Mouse (Mus musculus): Measurements from ENCODE around the gene Grtp1. TPM values are rescaled to one million over a fixed set of nuclear protein-coding genes. Genes with fewer than 3 reads are reported as not detected.
"Not testable (repeated sequence)": the region's sequence is repeated elsewhere in the genome, so short reads cannot be mapped to it uniquely, and the experiment has no call there.

Grtp1 gene
- polyA plus RNA-seq, 1 experiment from 2014 or later = 13.6 TPM

DNA sequence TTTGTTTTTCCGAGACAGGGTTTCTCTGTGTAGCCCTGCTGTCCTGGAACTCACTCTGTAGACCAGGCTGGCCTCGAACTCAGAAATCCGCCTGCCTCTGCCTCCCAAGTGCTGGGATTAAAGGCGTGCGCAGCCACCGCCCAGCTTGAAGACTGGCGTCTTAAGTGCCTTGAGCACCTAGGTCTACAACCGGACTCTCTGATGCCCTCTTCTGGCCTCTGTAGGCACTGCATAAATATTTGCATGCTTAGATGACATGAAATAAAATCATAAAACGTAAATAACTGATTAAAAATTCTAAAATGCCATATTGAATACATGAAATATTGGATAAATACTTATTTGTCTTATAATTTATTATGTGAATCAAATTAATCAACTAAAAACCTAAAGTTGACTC lies 68.2 kb downstream of the Grtp1 start:
- H3K9ac ChIP-seq (ENCODE audit: low read depth, low read length); H3K9me3 ChIP-seq (ENCODE audit: control insufficient read depth, low read length); H3K4me2 ChIP-seq (ENCODE audit: low read depth, low read length); H3K4me1 ChIP-seq (ENCODE audit: control insufficient read depth, insufficient read depth, low read length); ATAC-seq (ENCODE audit: low read depth); H3K4me3 ChIP-seq (ENCODE audit: low read depth, low read length); H3K27me3 ChIP-seq (replicated peaks; ENCODE audit: control insufficient read depth, insufficient read depth, low read length); H3K27ac ChIP-seq (replicated peaks; ENCODE audit: low read depth, low read length): not testable (repeated sequence)
- DNase-seq (ENCODE audit: low spot score) = peak; percentile 39
- 65% methylated on average over 9 of the region's 9 CpGs for WGBS
- peaks cover 100% of the 10 kb centered on the region for H3K36me3 ChIP-seq (ENCODE audit: control insufficient read depth, insufficient read depth, low read length)

DNA sequence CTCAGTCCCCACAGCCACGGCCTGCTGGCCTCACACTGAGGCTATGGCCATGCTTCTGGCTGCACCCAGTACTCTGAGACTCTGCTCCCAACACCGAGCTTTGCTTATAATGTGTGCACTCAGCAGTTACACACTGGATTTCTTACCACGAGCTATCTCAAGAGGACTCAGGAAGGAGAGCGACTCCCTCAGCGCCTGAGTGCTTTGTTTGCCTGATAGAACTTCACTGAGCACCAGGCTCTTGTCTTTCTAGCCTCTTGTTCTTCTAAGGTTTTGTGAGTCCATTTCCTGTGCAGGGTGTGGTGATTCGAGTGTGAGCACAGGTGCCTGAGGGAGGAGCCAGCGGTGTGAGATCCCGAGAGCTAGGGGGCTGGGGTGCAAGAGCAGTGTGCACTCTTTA lies 75.5 kb downstream of the Grtp1 start:
- Histone ChIP-seq H3K36me3 (ENCODE audit: control insufficient read depth, insufficient read depth, low read length) (peaks cover 90% of the 10 kb centered on the region), H3K27me3 (replicated peaks; ENCODE audit: control insufficient read depth, insufficient read depth, low read length) (no peaks in the 10 kb centered on the region), H3K4me2 (ENCODE audit: low read depth, low read length) (no peak overlapping the region), H3K27ac (replicated peaks; ENCODE audit: low read depth, low read length) (no peak overlapping the region), H3K4me3 (ENCODE audit: low read depth, low read length) (no peak overlapping the region), H3K9ac (ENCODE audit: low read depth, low read length) (no peak overlapping the region), H3K9me3 (ENCODE audit: control insufficient read depth, low read length) (no peaks in the 10 kb centered on the region), H3K4me1 (ENCODE audit: control insufficient read depth, insufficient read depth, low read length) (no peaks in the 10 kb centered on the region)
- ATAC-seq (ENCODE audit: low read depth) (no peak), DNase-seq (ENCODE audit: low spot score) (no peak)
- 92% methylated on average over 8 of the region's 8 CpGs for WGBS

DNA sequence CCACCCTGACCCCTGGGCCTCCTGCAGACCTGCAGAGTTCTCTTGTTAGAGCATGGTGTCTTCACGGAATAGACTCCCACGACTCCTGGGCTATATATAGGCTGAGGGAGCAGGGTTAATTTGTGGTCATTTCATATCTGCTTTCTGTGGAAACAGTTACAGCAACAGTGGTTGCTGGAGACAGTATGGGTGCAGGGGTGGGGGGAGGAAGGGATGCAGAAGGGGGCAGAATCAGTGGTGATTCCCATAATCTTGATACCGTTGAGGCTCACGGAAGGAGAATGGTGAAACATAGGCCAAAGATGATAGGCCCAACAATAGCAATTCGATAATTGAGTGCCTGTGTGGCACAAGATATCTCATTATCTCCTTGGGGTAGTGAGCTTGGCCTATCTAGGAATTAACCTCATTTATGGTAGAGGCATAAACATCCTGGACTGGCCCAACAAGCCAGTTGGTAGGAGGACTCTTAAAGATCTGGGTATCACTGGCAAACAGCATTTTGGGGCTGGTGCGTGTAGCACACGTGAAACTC lies 77.5 kb downstream of the Grtp1 start:
- no peaks in the 10 kb centered on the region for H3K9me3 ChIP-seq (ENCODE audit: control insufficient read depth, low read length)
- no peak overlapping the region for H3K9ac ChIP-seq (ENCODE audit: low read depth, low read length)
- H3K27ac ChIP-seq (replicated peaks; ENCODE audit: low read depth, low read length) = no peak overlapping the region
- no peak for ATAC-seq (ENCODE audit: low read depth)
- no peak overlapping the region for H3K4me3 ChIP-seq (ENCODE audit: low read depth, low read length)
- H3K4me2 ChIP-seq (ENCODE audit: low read depth, low read length) = no peak overlapping the region
- DNase-seq (ENCODE audit: low spot score) = no peak
- H3K4me1 ChIP-seq (ENCODE audit: control insufficient read depth, insufficient read depth, low read length) = no peaks in the 10 kb centered on the region
- H3K36me3 ChIP-seq (ENCODE audit: control insufficient read depth, insufficient read depth, low read length) = peaks cover 85% of the 10 kb centered on the region
- H3K27me3 ChIP-seq (replicated peaks; ENCODE audit: control insufficient read depth, insufficient read depth, low read length) = no peaks in the 10 kb centered on the region
- WGBS = 89% methylated on average over 7 of the region's 7 CpGs

MicroRNAs within 50 kb of the gene (microRNA counts, 519-probe panel; counts per million panel counts)
- 2,216 counts per million, percentile 31 among the panel's probes with 10 or more counts for microRNA mmu-miR-1968

Small RNA genes lying within 50 kb of the gene (microRNA-seq; reads per million reads assigned to microRNA genes)
- gene Mir1968 (ENCODE audit: borderline number of aligned reads) (6.1 reads per million, percentile 24 among the genes with 10 or more reads in this experiment), gene Mir7065 (ENCODE audit: borderline number of aligned reads) (not detected)

Other genes starting within 250 kb of the Grtp1 start
- not detected in 2 replicates for gene F7, start 174.6 kb downstream of the Grtp1 start, polyA plus RNA-seq (2014; fragmentation: Nextera tagmentation; extraction: Ambion mirVana)
- 0.38 and 0.48 TPM in 2 replicates for gene F10, start 163.3 kb downstream of the Grtp1 start, polyA plus RNA-seq (2014; fragmentation: Nextera tagmentation; extraction: Ambion mirVana)
- 0.21 and 0.24 TPM in 2 replicates for gene Proz, start 139.7 kb downstream of the Grtp1 start, polyA plus RNA-seq (2014; fragmentation: Nextera tagmentation; extraction: Ambion mirVana)
- 32.6 and 34.7 TPM in 2 replicates for gene Pcid2, start 95.2 kb downstream of the Grtp1 start, polyA plus RNA-seq (2014; fragmentation: Nextera tagmentation; extraction: Ambion mirVana)
- 115 and 117 TPM in 2 replicates for gene Cul4a, start 95.0 kb downstream of the Grtp1 start, polyA plus RNA-seq (2014; fragmentation: Nextera tagmentation; extraction: Ambion mirVana)
- gene Lamp1, start 41.5 kb downstream of the Grtp1 start, polyA plus RNA-seq (2014; fragmentation: Nextera tagmentation; extraction: Ambion mirVana) = 367 TPM in 2 replicates
- gene Adprhl1, start 53.5 kb upstream of the Grtp1 start, polyA plus RNA-seq (2014; fragmentation: Nextera tagmentation; extraction: Ambion mirVana) = 13.9 and 18.1 TPM in 2 replicates
- 27.5 and 28.7 TPM in 2 replicates for gene Dcun1d2, start 87.5 kb upstream of the Grtp1 start, polyA plus RNA-seq (2014; fragmentation: Nextera tagmentation; extraction: Ambion mirVana)
- gene Tmco3, start 87.6 kb upstream of the Grtp1 start, polyA plus RNA-seq (2014; fragmentation: Nextera tagmentation; extraction: Ambion mirVana) = 44.5 and 45.4 TPM in 2 replicates
- gene Tfdp1, start 138.1 kb upstream of the Grtp1 start, polyA plus RNA-seq (2014; fragmentation: Nextera tagmentation; extraction: Ambion mirVana) = 150 and 168 TPM in 2 replicates
- gene Atp4b, start 196.2 kb upstream of the Grtp1 start, polyA plus RNA-seq (2014; fragmentation: Nextera tagmentation; extraction: Ambion mirVana) = not detected in 2 replicates
- not detected in 2 replicates for gene Grk1, start 204.5 kb upstream of the Grtp1 start, polyA plus RNA-seq (2014; fragmentation: Nextera tagmentation; extraction: Ambion mirVana)
- 1.2 and 1.5 TPM in 2 replicates for gene Tmem255b, start 234.6 kb upstream of the Grtp1 start, polyA plus RNA-seq (2014; fragmentation: Nextera tagmentation; extraction: Ambion mirVana)